Mouse (Mus musculus) small intestine, adult 2 months (tissue): Measurements from ENCODE around the gene Myo18a.

Source experiments
- CTCF ChIP-seq: fragments of 200-500 bp; IDR thresholded peaks from 2 replicates; pipeline ENCODE4 v1.5.1; 2012; ENCODE audit warnings: low read depth, mild to moderate bottlenecking, control low read depth, inconsistent platforms, low read length, moderate library complexity, mixed read lengths; ENCODE audit not compliant: insufficient replicate concordance, insufficient read length; ENCODE audit errors: extremely low read depth
- POLR2A ChIP-seq: fragments of 200-500 bp; IDR thresholded peaks from 2 replicates; pipeline ENCODE4 v1.6.1; 2012; ENCODE audit warnings: low read depth, mild to moderate bottlenecking, control low read depth, inconsistent platforms, low read length, moderate library complexity

DNA sequence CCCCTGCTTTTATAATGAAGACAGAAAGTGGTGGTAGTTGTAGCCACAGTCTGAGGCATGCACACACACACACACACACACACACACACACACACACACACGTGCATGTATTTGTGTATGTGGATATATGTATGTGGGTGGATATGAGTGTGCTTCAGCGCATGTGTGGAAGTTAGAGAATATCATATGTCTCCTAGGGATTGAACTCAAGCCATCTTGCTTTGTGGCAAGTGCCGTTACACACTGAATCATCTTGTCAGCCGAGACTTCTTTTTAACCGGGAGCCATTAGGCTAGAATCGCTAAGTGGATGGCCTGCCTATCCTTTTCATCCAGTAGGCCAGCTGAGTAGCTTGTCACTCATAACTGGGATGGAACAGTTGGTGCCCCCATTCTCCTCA lies 94.0 kb downstream of the Myo18a start:
- TF ChIP-seq CTCF: no peak
- no peak for TF ChIP-seq POLR2A
